Mouse (Mus musculus): Measurements from ENCODE around the gene Tifab. TPM values are rescaled to one million over a fixed set of nuclear protein-coding genes. Genes with fewer than 3 reads are reported as not detected.

Tifab gene
- total RNA-seq, 1 experiment from 2014 or later, result 36.6 TPM

DNA sequence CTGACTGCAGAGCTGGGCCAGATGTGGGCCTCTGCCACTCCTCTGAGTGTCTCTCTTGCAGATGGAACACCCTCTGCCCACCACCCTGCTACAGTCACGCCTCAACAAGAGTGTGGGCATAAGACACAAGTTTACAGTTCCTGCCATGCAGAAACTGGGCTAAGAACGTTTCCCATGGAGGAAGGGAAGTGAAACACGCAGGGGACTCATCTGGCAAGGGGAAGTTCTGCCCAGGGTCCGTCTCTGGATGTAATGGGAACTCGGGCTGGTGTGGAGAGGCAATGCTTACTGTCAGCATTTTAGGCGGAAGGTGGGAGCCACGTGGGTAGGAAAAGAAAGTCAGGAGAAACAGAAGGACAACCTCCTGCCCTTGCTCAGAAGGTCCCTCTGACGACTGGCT is 2.7 kb upstream of the Tifab start:
- ATAC-seq (replicated peaks; ENCODE audit: low read depth, poor library complexity, severe bottlenecking), result peak; percentile 55

GRCm38 (mm10) chr13:56176310-56176709 is 2.4 kb downstream of the Tifab start:
- no peak for ATAC-seq (replicated peaks; ENCODE audit: low read depth, poor library complexity, severe bottlenecking)

- ATAC-seq (replicated peaks; ENCODE audit: low read depth, poor library complexity, severe bottlenecking), result no peak
Observed at GRCm38 (mm10) chr13:56175848-56176247, 2.8 kb downstream of the Tifab start.

- ATAC-seq (replicated peaks; ENCODE audit: low read depth, poor library complexity, severe bottlenecking), result peak; percentile 92
Observed at GRCm38 (mm10) chr13:56172901-56173545, 5.7 kb downstream of the Tifab start.

DNA sequence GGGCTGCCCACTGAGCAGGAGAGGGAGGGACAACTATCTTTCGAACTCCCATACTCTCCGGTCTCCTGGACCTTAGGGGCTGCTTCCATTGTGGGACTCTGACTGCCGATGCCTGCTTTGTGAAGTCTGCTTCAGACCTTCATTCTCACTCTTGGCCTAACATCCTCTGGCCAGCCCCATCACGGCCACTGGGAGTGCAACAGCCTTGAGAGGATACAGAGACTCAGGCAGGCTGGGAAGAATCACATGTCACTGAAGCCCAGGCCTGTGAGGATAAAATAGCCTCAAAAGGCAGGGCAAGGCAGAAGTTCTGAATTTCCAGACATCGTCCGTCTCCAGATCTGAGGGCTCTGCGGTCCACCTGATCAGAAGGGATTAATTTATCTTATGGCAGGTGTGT is 6.6 kb downstream of the Tifab start:
- ATAC-seq (replicated peaks; ENCODE audit: low read depth, poor library complexity, severe bottlenecking), result no peak

GRCm38 (mm10) chr13:56168403-56168781 is 10.3 kb downstream of the Tifab start:
- no peak for ATAC-seq (replicated peaks; ENCODE audit: low read depth, poor library complexity, severe bottlenecking)

GRCm38 (mm10) chr13:56167446-56168402 is 11.0 kb downstream of the Tifab start:
- ATAC-seq (replicated peaks; ENCODE audit: low read depth, poor library complexity, severe bottlenecking), result no peak

DNA sequence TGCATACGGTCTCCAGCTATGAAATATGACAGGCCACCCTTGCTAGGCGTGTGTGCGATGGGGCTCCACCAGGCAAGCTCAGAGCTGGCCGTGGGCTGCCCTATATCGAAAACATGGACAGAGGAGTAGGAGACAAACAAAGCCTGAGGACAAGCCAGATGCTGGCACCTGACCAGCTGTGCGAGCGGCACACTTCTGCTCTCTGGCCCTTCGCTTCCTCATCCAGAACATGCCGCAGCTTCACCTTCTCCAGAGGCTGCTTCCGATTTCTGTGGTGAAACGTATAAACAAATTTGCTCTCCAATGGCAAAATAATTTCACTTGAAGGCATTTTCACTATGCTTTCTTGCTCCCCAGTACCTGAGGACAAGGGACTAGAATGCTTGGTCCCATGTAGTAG is 13.1 kb downstream of the Tifab start:
- ATAC-seq (replicated peaks; ENCODE audit: low read depth, poor library complexity, severe bottlenecking), result peak; percentile 31; the same call in 1 of the 2 replicates

GRCm38 (mm10) chr13:56164372-56164771 is 14.3 kb downstream of the Tifab start:
- ATAC-seq (replicated peaks; ENCODE audit: low read depth, poor library complexity, severe bottlenecking), result no peak

DNA sequence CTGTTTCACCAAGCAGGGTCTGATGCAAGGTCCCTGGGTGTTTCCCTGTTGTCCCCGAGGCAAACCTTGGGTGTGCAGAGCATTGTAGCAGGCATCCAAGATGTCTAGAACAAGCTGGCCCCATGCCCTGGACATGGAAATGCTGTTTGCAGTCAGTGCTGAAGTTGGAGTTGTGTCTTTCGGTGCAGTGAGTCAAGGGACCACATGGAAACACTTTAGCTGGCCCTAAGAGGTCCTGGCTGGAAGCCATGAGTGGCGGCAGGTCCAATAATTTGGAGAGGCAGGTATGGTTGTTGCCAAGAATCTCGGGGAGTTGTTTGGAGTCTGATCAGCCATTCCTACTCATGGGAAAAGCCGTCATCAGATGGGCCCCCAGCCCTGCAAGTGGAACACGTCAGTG is 14.9 kb downstream of the Tifab start:
- no peak for ATAC-seq (replicated peaks; ENCODE audit: low read depth, poor library complexity, severe bottlenecking)

DNA sequence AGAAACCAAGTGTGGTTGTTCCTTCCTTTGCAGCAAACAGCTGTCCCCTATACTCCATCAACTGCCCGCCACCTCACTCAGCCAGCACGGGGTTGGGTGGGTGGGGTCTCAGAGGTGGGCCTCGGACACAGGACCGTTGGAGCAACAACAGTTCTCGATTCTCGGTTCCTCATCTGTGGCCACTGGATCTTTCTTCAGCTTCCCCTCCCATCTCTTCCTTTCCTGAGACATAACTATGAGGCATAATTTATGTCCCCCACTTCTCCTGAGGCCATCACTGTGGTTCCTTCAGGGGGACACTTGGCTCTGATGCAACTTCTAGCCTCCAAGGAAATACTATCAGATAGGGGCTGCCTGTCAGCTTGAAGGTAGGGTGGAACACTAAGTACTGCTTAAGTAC is 15.8 kb downstream of the Tifab start:
- peak; percentile 46 for ATAC-seq (replicated peaks; ENCODE audit: low read depth, poor library complexity, severe bottlenecking)

DNA sequence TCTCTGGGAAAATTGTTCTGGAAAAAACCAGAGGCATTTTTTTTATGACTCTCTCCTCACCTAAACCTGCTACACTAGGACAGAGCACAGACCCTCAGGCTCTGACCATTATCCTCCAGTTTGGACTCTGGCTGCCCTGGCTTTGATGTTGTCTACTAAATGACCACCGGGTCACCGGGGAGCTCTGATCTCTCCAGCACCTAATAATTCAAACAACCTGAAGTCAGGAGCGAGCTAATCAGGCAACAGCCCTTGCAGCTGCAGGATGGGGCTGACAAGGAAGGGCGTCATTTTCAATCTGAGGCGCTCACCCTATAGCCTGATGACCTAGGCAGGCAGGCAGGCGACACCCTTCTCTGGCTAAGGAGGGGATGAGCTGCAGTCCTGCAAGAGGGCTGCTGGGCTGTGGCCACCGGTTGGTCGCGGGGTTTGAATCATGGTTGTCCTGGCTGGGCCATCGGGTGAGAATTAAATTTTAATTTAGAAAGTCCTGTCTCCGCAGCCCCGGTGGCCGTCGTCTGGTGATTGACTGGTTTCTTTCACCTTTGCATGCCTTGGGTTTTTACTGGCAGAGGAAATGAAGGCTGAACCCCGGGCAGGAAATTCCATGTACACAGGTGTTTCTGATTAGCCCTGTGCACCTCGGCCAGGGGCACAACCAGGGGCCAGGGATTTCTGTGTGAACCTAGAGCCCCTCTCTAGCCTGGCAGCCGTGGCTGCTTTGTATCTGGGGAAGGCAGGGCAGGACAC is 18.9 kb downstream of the Tifab start:
- ATAC-seq (replicated peaks; ENCODE audit: low read depth, poor library complexity, severe bottlenecking), result no peak

DNA sequence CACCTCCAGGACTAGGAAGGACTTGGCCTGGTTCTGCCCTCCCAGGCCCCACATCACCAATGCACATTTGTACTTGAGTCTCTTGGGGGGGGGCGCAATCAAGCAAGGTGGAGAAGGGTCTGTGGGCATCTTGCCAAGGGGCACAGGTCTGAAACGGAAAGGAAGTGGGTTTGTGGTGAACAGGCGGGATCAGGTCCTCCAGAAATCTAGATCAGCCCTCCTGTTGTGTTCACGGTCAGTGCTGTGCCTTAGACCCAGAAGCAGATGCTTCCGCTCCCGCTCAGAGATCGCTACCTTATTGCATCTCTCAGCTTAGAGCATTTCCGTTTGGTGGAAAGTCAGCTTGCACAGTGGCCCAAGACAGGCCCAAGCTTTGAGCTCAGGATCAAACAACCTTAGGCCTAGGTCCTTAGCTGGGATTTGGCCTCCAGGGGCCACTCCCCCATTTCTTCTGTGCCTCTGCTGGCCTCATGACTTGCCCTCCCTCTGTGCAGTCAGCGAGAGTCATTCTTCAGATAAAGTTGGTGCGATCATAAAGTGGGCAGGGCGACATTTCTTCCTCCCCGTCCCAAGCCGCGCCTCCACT is 19.6 kb downstream of the Tifab start:
- peak; percentile 80 for ATAC-seq (replicated peaks; ENCODE audit: low read depth, poor library complexity, severe bottlenecking)

- ATAC-seq (replicated peaks; ENCODE audit: low read depth, poor library complexity, severe bottlenecking), result no peak
Observed at GRCm38 (mm10) chr13:56155671-56156070, 23.0 kb downstream of the Tifab start.

DNA sequence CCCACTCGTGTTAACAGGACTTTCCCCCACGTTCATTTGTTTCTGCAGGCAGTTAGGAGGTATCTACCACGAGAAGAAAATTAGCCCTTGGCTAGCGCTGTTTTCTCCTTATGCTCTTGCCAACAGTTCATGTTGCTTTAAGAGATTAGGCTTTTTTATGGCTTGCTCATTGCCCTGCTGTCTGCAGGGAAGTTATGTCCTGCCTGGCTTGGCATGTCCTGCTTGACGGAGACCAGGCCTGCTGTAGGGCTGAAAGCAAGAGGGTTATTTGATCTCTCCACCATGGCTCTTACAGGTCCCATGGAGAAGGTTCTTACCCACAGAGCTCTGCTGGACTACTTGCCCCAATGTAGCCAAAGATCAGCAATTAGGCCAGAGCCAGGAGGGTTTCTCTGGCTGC is 23.6 kb downstream of the Tifab start:
- ATAC-seq (replicated peaks; ENCODE audit: low read depth, poor library complexity, severe bottlenecking), result no peak

DNA sequence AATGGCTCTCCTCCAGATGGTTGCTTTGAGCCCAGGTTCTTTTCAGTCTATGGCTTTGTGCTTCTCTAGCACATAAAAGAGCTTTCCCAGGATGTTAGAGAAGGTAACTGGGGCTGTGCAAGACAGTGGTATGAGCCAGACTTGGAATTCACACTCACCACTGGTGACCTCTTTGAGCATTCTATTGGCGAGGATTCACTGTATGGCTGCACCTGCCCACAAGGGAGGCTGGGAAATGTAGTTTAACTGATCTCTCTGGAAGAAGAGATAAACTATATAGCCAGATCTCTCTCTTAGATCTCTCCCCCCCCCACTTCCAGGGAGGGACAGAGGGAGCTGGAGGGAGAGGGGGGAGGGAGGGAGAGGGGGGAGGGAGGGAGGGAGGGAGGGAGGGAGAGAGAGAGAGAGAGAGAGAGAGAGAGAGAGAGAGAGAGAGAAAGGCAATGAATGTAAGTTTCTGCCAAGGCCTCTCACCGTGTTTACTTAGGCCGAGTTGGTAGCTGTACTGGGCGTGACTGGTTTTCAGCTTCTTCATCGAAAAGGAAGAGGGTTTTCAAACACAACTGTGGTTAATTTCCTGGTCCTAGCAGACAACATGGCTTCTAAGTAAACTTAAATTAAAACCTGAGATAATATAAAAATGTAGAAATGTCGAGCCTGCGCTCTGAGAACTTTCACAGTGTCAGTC is 25.8 kb downstream of the Tifab start:
- ATAC-seq (replicated peaks; ENCODE audit: low read depth, poor library complexity, severe bottlenecking), result no peak

DNA sequence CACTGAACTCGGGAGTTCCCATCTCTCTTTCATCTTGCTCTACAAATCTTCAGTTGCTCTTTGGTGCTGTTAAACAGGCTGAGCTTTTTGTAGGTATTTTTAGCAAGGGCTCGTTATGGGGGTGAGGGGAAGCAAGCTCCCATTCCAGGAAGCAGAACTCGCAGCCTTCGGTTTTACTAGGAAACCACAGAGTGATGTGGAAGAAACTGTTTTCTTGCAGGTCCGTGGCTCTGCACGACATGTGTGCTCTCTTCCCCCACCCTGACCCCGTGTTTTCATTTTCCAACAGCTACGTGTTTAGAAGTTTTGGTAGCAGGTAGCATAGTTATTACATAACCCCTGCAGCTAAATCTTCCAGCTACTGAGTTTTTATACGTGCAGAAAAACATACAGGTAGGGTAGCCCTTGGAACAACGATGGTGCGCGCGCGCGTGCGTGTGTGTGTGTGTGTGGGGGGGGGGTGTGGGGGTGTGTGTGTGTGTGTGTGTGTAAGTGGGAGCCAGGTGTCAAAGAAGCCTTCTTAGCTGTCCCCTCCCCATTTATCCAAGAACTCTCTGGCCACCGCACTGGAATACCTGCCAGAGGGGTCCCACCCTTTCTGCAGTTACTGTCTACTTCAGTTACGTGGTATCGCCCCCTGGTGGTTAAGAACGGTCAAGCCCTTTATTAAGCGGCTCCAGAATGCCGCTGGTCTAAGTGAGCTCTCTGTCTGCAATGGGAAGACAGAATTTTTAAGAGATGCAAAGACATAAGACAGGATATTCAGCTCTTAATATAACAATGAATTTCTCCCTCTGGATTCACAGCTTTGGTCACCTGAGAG is 27.1 kb downstream of the Tifab start:
- ATAC-seq (replicated peaks; ENCODE audit: low read depth, poor library complexity, severe bottlenecking), result peak; percentile 81

DNA sequence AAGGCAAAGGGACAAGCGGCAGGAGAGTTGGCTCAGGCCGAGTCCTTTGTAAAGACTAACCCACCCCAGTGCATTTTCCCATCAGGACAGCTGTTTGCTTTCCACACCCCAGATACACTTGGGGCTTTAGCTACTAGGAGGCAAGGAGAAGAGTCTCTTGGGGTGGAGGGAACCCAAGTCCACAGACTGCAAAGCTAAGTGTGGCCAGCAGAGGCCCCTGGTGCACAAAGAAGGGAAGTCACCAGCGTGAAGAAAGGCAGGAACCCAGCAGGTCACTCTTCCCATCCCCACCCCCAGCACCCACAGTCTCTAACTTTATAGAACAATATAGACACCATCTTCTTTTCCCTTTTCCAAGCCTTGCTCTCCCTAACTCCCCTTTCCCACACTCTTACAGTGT is 33.2 kb downstream of the Tifab start:
- peak; percentile 97 for ATAC-seq (replicated peaks; ENCODE audit: low read depth, poor library complexity, severe bottlenecking)

DNA sequence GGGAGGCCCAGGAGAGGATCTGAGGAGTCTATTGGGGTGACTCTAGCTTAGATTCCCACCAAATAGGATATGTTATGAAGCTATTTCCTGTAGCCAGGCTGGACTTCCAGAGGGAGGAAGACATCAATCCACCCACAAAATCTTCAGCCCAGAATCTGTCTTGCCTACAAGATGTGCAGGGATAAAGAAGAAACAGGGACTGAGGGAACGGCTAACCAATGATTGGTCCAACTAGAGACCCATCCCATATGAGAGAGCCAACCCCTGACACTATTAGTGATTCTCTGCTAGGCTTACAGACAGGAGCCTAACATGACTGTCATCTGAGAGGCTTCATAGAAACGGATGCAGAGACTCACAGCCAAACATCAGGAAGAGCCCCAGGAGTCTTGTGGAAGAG is 34.7 kb downstream of the Tifab start:
- no peak for ATAC-seq (replicated peaks; ENCODE audit: low read depth, poor library complexity, severe bottlenecking)
